ENCODE assay signal across 27 mouse cellular contexts in genomic region chr10:71222639-71223038, GRCm38 (mm10). TPM values are rescaled to one million over a fixed set of nuclear protein-coding genes. Genes with fewer than 3 reads are reported as not detected.
DNase-seq lines count a peak whose midpoint lies in the region; ATAC-seq and TF ChIP-seq lines count a peak whose summit lies in the region.
"Had no signal": no experiment of that assay in that cellular context is flagged by ENCODE, and none has a peak within 500 bp of the region (broad histone marks: within the 10 kb centered on the region; RNA-seq: fewer than 3 reads in every experiment).

No protein-coding gene starts in this region.

- no peak overlapping the region for H3K9ac ChIP-seq in hindbrain, embryonic 16.5 days (ENCODE audit: low read depth, low read length)
- no peak overlapping the region for H3K9ac ChIP-seq in neural tube, embryonic 12.5 days
- H3K9ac ChIP-seq in forebrain, embryonic 15.5 days (replicated peaks), result no peak overlapping the region
- H3K9ac ChIP-seq in neural tube, embryonic 13.5 days, result no peak overlapping the region
- H3K9ac ChIP-seq: embryonic facial prominence, embryonic 13.5 days; heart, embryonic 15.5 days; liver, embryonic 14.5 days; lung, embryonic 14.5 days; stomach, embryonic 15.5 days had no signal

- H3K4me3 ChIP-seq in hindbrain, embryonic 10.5 days, result no peak overlapping the region
- H3K4me3 ChIP-seq in hindbrain, embryonic 16.5 days (ENCODE audit: low read length), result no peak overlapping the region
- no peak overlapping the region for H3K4me3 ChIP-seq in neural tube, embryonic 12.5 days
- H3K4me3 ChIP-seq in forebrain, embryonic 15.5 days, result no peak overlapping the region
- H3K4me3 ChIP-seq in neural tube, embryonic 13.5 days, result no peak overlapping the region
- no peak overlapping the region for H3K4me3 ChIP-seq in left cerebral cortex, adult 2 months
- H3K4me3 ChIP-seq: embryonic facial prominence, embryonic 13.5 days; heart, embryonic 15.5 days; stomach, embryonic 15.5 days had no signal

- H3K27ac ChIP-seq in hindbrain, embryonic 10.5 days, result peak overlapping the region; percentile 29; the same call in 1 of the 2 replicates
- no peak overlapping the region for H3K27ac ChIP-seq in hindbrain, embryonic 16.5 days (ENCODE audit: low read depth, low read length)
- H3K27ac ChIP-seq in neural tube, embryonic 12.5 days, result no peak overlapping the region
- H3K27ac ChIP-seq in forebrain, embryonic 15.5 days (replicated peaks), result peak overlapping the region; percentile 67
- peak overlapping the region; percentile 35; the same call in 1 of the 2 replicates for H3K27ac ChIP-seq in neural tube, embryonic 13.5 days (replicated peaks)
- H3K27ac ChIP-seq in left cerebral cortex, adult 2 months, result no peak overlapping the region
- H3K27ac ChIP-seq: embryonic facial prominence, embryonic 13.5 days; heart, embryonic 15.5 days; kidney, postnatal 0 days; liver, embryonic 14.5 days; stomach, embryonic 15.5 days had no signal

- H3K27me3 ChIP-seq in hindbrain, embryonic 10.5 days (ENCODE audit: insufficient read depth, poor library complexity, severe bottlenecking), result no peaks in the 10 kb centered on the region
- H3K27me3 ChIP-seq in hindbrain, embryonic 16.5 days (replicated peaks; ENCODE audit: control insufficient read depth, insufficient read depth, low read length), result no peaks in the 10 kb centered on the region
- no peaks in the 10 kb centered on the region for H3K27me3 ChIP-seq in neural tube, embryonic 12.5 days (replicated peaks)
- no peaks in the 10 kb centered on the region for H3K27me3 ChIP-seq in forebrain, embryonic 15.5 days
- H3K27me3 ChIP-seq in neural tube, embryonic 13.5 days, result no peaks in the 10 kb centered on the region
- H3K27me3 ChIP-seq: embryonic facial prominence, embryonic 13.5 days; heart, embryonic 15.5 days; stomach, embryonic 15.5 days had no signal

- WGBS in hindbrain, embryonic 10.5 days, result 79% methylated on average over 2 of the region's 2 CpGs
- WGBS in hindbrain, embryonic 16.5 days, result 47% methylated on average over 2 of the region's 2 CpGs
- 40% methylated on average over 2 of the region's 2 CpGs for WGBS in neural tube, embryonic 12.5 days
- WGBS in forebrain, embryonic 15.5 days, result 49% methylated on average over 2 of the region's 2 CpGs
- 41% methylated on average over 2 of the region's 2 CpGs for WGBS in neural tube, embryonic 13.5 days

- H3K36me3 ChIP-seq in hindbrain, embryonic 10.5 days, result peaks cover 52% of the 10 kb centered on the region
- peaks cover 12% of the 10 kb centered on the region for H3K36me3 ChIP-seq in hindbrain, embryonic 16.5 days (ENCODE audit: control insufficient read depth, insufficient read depth, low read length)
- H3K36me3 ChIP-seq in neural tube, embryonic 12.5 days, result peaks cover 27% of the 10 kb centered on the region
- peaks cover 13% of the 10 kb centered on the region for H3K36me3 ChIP-seq in forebrain, embryonic 15.5 days
- H3K36me3 ChIP-seq in neural tube, embryonic 13.5 days, result peaks cover 43% of the 10 kb centered on the region

- H3K4me1 ChIP-seq in hindbrain, embryonic 10.5 days (replicated peaks), result peaks cover 14% of the 10 kb centered on the region
- H3K4me1 ChIP-seq in hindbrain, embryonic 16.5 days (ENCODE audit: control insufficient read depth, insufficient read depth, low read depth, low read length), result no peaks in the 10 kb centered on the region; the same call in 1 of the 2 replicates
- no peaks in the 10 kb centered on the region for H3K4me1 ChIP-seq in neural tube, embryonic 12.5 days
- peaks cover 11% of the 10 kb centered on the region; the same call in 1 of the 2 replicates for H3K4me1 ChIP-seq in forebrain, embryonic 15.5 days
- H3K4me1 ChIP-seq in neural tube, embryonic 13.5 days (replicated peaks), result 0 out of 2 replicates have a peak, but pooled peaks cover 7% of the 10 kb centered on the region
- H3K4me1 ChIP-seq: stomach, embryonic 15.5 days had no signal

- H3K4me2 ChIP-seq in hindbrain, embryonic 16.5 days (ENCODE audit: low read length), result no peak overlapping the region
- H3K4me2 ChIP-seq in neural tube, embryonic 12.5 days (replicated peaks), result no peak overlapping the region
- no peak overlapping the region for H3K4me2 ChIP-seq in forebrain, embryonic 15.5 days (replicated peaks)
- no peak overlapping the region for H3K4me2 ChIP-seq in neural tube, embryonic 13.5 days
- H3K4me2 ChIP-seq: embryonic facial prominence, embryonic 13.5 days; heart, embryonic 15.5 days; lung, embryonic 14.5 days; midbrain, embryonic 11.5 days; stomach, embryonic 15.5 days had no signal

- ATAC-seq in hindbrain, embryonic 16.5 days, result no peak
- peak; percentile 72 for ATAC-seq in neural tube, embryonic 12.5 days (ENCODE audit: low FRiP score, low read depth)
- ATAC-seq in forebrain, embryonic 15.5 days (replicated peaks), result peak; percentile 60
- ATAC-seq in neural tube, embryonic 13.5 days (ENCODE audit: low read depth), result peak; percentile 76
- ATAC-seq: intestine, embryonic 16.5 days had no signal

- TF ChIP-seq CTCF in left cerebral cortex, adult 2 months (IDR thresholded peaks at IDR 0.05), result no peak

- no peak for DNase-seq in hindbrain, embryonic 10.5 days (ENCODE audit: low spot score)
- DNase-seq in neural tube, embryonic 10.5 days (ENCODE audit: extremely low spot score, low spot score), result no peak
- no peak for DNase-seq in layer of hippocampus, adult 9-10 months (ENCODE audit: low spot score)
- DNase-seq in left cerebral cortex, adult 2 months (ENCODE audit: extremely low spot score in 1 of 2, low spot score in 2 of 2), result no peak
- DNase-seq: adrenal gland, postnatal 10 days; B cell, adult 2 months; cerebellum, adult 11 months; cerebellum, adult 9-11 months; gastrocnemius, postnatal 10 days; kidney, adult 8-10 months; kidney, postnatal 4 days; layer of hippocampus, postnatal 36 days; liver; lung, embryonic 14.5 days; retina, postnatal 1 day; right cerebral cortex, postnatal 14 days had no signal

- intact Hi-C loops in left cerebral cortex, adult 2 months (cut with DNase I), result loop anchor here (10.0 kb wide), 2 partner anchors 858 to 908 kb away; no protein-coding TSS in a partner anchor

- H3K9me3 ChIP-seq in hindbrain, embryonic 10.5 days, result peaks cover 4% of the 10 kb centered on the region; the same call in 1 of the 2 replicates
- H3K9me3 ChIP-seq in hindbrain, embryonic 16.5 days (ENCODE audit: control insufficient read depth, low read length), result no peaks in the 10 kb centered on the region
- 0 out of 2 replicates have a peak, but pooled peaks cover 6% of the 10 kb centered on the region for H3K9me3 ChIP-seq in neural tube, embryonic 12.5 days
- H3K9me3 ChIP-seq in forebrain, embryonic 15.5 days, result no peaks in the 10 kb centered on the region
- no peaks in the 10 kb centered on the region for H3K9me3 ChIP-seq in neural tube, embryonic 13.5 days
- H3K9me3 ChIP-seq: heart, embryonic 15.5 days; stomach, embryonic 15.5 days had no signal

RNA-seq across cellular contexts. Expression of gene Tfam, which starts 15.4 kb away (rescaled TPM):
- 66.9 and 78.3 TPM in 2 replicates for polyA plus RNA-seq in hindbrain, embryonic 10.5 days (2016; fragmentation: Nextera tagmentation; extraction: Ambion mirVana)
- 41.4 and 50.6 TPM in 2 replicates for polyA plus RNA-seq in hindbrain, embryonic 16.5 days (2015; fragmentation: Nextera tagmentation; extraction: Ambion mirVana)
- polyA plus RNA-seq in neural tube, embryonic 12.5 days (2016; fragmentation: Nextera tagmentation; extraction: Ambion mirVana), result 69.5 and 75.8 TPM in 2 replicates
- 61.2 and 63.2 TPM in 2 replicates for polyA plus RNA-seq in forebrain, embryonic 15.5 days (2015; fragmentation: Nextera tagmentation; extraction: Ambion mirVana)
- 56.6 and 69.5 TPM in 2 replicates for polyA plus RNA-seq in neural tube, embryonic 13.5 days (2015; fragmentation: Nextera tagmentation; extraction: Ambion mirVana)
- 10 to 100 TPM; 34.0 to 41.1 TPM for total RNA-seq in left cerebral cortex, adult 2 months (2021)

Comparison
In these comparisons a context has a peak if more than half of its experiments do, and no peak if none do; other contexts are left out.
1. H3K27ac ChIP-seq: peak in hindbrain, embryonic 10.5 days (single experiment), forebrain, embryonic 15.5 days (single experiment) and neural tube, embryonic 13.5 days (single experiment); none in hindbrain, embryonic 16.5 days (single experiment), neural tube, embryonic 12.5 days (single experiment) and left cerebral cortex, adult 2 months (single experiment).